Comparison of ENCODE assay signal across 9 mouse cellular contexts in the genomic region with DNA sequence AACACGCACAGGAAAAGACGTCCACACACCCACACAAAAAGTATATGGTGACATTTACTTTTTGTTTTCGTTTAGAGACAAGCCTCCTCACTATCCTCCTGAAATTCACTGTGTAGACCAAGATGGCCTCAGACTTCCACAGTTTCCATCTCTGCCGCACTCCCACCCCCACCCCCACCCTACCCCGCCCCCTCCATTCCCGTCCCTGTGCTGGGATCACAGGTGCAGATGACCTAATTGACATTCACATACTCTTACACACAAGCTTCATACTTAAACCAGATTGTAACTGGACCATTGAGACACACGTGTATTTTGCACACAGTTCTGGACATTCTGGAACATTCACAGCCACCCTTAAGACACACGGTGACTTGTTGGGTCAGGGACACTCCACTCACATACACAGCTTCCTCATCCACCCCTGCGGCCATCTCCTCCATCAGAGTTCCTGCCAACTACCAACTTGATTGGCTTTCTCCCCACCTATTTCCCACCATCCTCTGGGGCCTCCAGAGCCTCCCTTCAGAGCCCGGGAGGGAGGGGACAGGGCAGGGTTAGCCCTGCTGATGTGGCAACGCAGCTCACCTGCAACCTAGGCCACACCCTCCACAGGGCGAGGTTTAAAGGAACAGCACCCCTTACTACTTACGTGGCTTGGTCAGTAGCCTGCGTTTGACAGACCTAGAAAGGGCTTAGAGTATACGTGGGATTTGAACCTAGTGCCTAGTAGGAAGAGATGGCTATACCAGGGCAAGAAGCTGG. TPM values are rescaled to one million over a fixed set of nuclear protein-coding genes. Genes with fewer than 3 reads are reported as not detected.
DNase-seq lines count a peak whose midpoint lies in the region; ATAC-seq lines count a peak whose summit lies in the region.
"Had no signal": no experiment of that assay in that cellular context is flagged by ENCODE, and none has a peak within 500 bp of the region (broad histone marks: within the 10 kb centered on the region; RNA-seq: fewer than 3 reads in every experiment).

No protein-coding gene starts in this region.

- ATAC-seq in limb, embryonic 13.5 days (ENCODE audit: low FRiP score, low read depth) = peak; percentile 14; the same call in 1 of the 2 replicates
- peak; percentile 62 for ATAC-seq in embryonic facial prominence, embryonic 13.5 days (ENCODE audit: insufficient number of reproducible peaks, insufficient read depth, low FRiP score, low TSS enrichment, low read depth)
- peak; percentile 93 for ATAC-seq in stomach, embryonic 14.5 days (ENCODE audit: insufficient number of reproducible peaks, insufficient read depth, low FRiP score, low read depth)

- 21% methylated on average over 15 of the region's 15 CpGs for WGBS in limb, embryonic 13.5 days
- 21% methylated on average over 15 of the region's 15 CpGs for WGBS in limb, embryonic 10.5 days
- 20% methylated on average over 15 of the region's 15 CpGs for WGBS in embryonic facial prominence, embryonic 13.5 days
- 19% methylated on average over 15 of the region's 15 CpGs for WGBS in stomach, embryonic 14.5 days

- DNase-seq in limb, embryonic 10.5 days (ENCODE audit: low spot score) = no peak
- peak; percentile 85 to 90 for DNase-seq in kidney, postnatal 36 days
- DNase-seq in adrenal gland, postnatal 25 days = no peak
- no peak for DNase-seq in c-Kit-positive CD71-positive TER-119-positive erythroid progenitor cells, embryonic 14.5 days (ENCODE audit: low spot score)
- DNase-seq in layer of hippocampus, postnatal 10 days (ENCODE audit: low spot score in 2 of 2) = no peak

- no peaks in the 10 kb centered on the region for H3K9me3 ChIP-seq in limb, embryonic 13.5 days
- H3K9me3 ChIP-seq in limb, embryonic 10.5 days (replicated peaks) = no peaks in the 10 kb centered on the region
- no peaks in the 10 kb centered on the region for H3K9me3 ChIP-seq in embryonic facial prominence, embryonic 13.5 days
- no peaks in the 10 kb centered on the region for H3K9me3 ChIP-seq in stomach, embryonic 14.5 days (ENCODE audit: control insufficient read depth, low read depth, low read length)
- H3K9me3 ChIP-seq: midbrain, embryonic 12.5 days had no signal

- H3K9ac ChIP-seq in limb, embryonic 13.5 days = no peak overlapping the region
- 0 out of 2 replicates have a peak overlapping the region, but pooled peaks have one; percentile 40 for H3K9ac ChIP-seq in embryonic facial prominence, embryonic 13.5 days
- H3K9ac ChIP-seq in stomach, embryonic 14.5 days (replicated peaks; ENCODE audit: low read depth, low read length) = no peak overlapping the region
- H3K9ac ChIP-seq: midbrain, embryonic 12.5 days had no signal

- H3K4me1 ChIP-seq in limb, embryonic 13.5 days = peaks cover 9% of the 10 kb centered on the region
- H3K4me1 ChIP-seq in limb, embryonic 10.5 days = peaks cover 10% of the 10 kb centered on the region
- peaks cover 12% of the 10 kb centered on the region for H3K4me1 ChIP-seq in embryonic facial prominence, embryonic 13.5 days
- H3K4me1 ChIP-seq in stomach, embryonic 14.5 days (ENCODE audit: control insufficient read depth, insufficient read depth, low read length) = 0 out of 2 replicates have a peak, but pooled peaks cover 5% of the 10 kb centered on the region

- H3K4me2 ChIP-seq in limb, embryonic 13.5 days (replicated peaks) = peak overlapping the region; percentile 43
- H3K4me2 ChIP-seq in embryonic facial prominence, embryonic 13.5 days = peak overlapping the region; percentile 36
- H3K4me2 ChIP-seq in stomach, embryonic 14.5 days (replicated peaks; ENCODE audit: low read depth, low read length) = 0 out of 2 replicates have a peak overlapping the region, but pooled peaks have one; percentile 7
- H3K4me2 ChIP-seq: midbrain, embryonic 12.5 days had no signal

- H3K27me3 ChIP-seq in limb, embryonic 13.5 days = no peaks in the 10 kb centered on the region
- no peaks in the 10 kb centered on the region for H3K27me3 ChIP-seq in limb, embryonic 10.5 days (ENCODE audit: low read depth, poor library complexity, severe bottlenecking)
- H3K27me3 ChIP-seq in embryonic facial prominence, embryonic 13.5 days = no peaks in the 10 kb centered on the region
- H3K27me3 ChIP-seq in stomach, embryonic 14.5 days (ENCODE audit: control insufficient read depth, insufficient read depth, low read length) = no peaks in the 10 kb centered on the region
- H3K27me3 ChIP-seq: midbrain, embryonic 12.5 days had no signal

- no peak overlapping the region for H3K4me3 ChIP-seq in limb, embryonic 13.5 days
- no peak overlapping the region for H3K4me3 ChIP-seq in limb, embryonic 10.5 days
- H3K4me3 ChIP-seq in embryonic facial prominence, embryonic 13.5 days = 0 out of 2 replicates have a peak overlapping the region, but pooled peaks have one; percentile 4
- no peak overlapping the region for H3K4me3 ChIP-seq in stomach, embryonic 14.5 days (ENCODE audit: low read depth, low read length)
- H3K4me3 ChIP-seq: midbrain, embryonic 12.5 days had no signal

- no peaks in the 10 kb centered on the region for H3K36me3 ChIP-seq in limb, embryonic 13.5 days
- no peaks in the 10 kb centered on the region for H3K36me3 ChIP-seq in limb, embryonic 10.5 days
- H3K36me3 ChIP-seq in embryonic facial prominence, embryonic 13.5 days = no peaks in the 10 kb centered on the region
- H3K36me3 ChIP-seq in stomach, embryonic 14.5 days (ENCODE audit: control insufficient read depth, insufficient read depth, low read length) = no peaks in the 10 kb centered on the region
- H3K36me3 ChIP-seq: midbrain, embryonic 12.5 days had no signal

- H3K27ac ChIP-seq in limb, embryonic 13.5 days = no peak overlapping the region
- no peak overlapping the region for H3K27ac ChIP-seq in limb, embryonic 10.5 days
- peak overlapping the region; percentile 36; the same call in 1 of the 2 replicates for H3K27ac ChIP-seq in embryonic facial prominence, embryonic 13.5 days
- peak overlapping the region; percentile 55; the same call in 1 of the 2 replicates for H3K27ac ChIP-seq in stomach, embryonic 14.5 days (ENCODE audit: low read length)
- H3K27ac ChIP-seq: midbrain, embryonic 12.5 days had no signal

RNA-seq across cellular contexts. Expression of gene C77080, which starts 11.0 kb away (rescaled TPM):
- polyA plus RNA-seq in limb, embryonic 13.5 days (2015; fragmentation: Nextera tagmentation; extraction: Ambion mirVana) = 6.1 and 7.9 TPM in 2 replicates
- polyA plus RNA-seq in limb, embryonic 10.5 days (2016; fragmentation: Nextera tagmentation; extraction: Ambion mirVana) = 4.0 and 4.1 TPM in 2 replicates
- polyA plus RNA-seq in embryonic facial prominence, embryonic 13.5 days (2015; fragmentation: Nextera tagmentation; extraction: Ambion mirVana) = 7.6 and 8.4 TPM in 2 replicates
- 6.8 and 8.0 TPM in 2 replicates for polyA plus RNA-seq in stomach, embryonic 14.5 days (2014; fragmentation: Nextera tagmentation; extraction: Ambion mirVana)
- 14.5 and 17.8 TPM in 2 replicates for total RNA-seq in adrenal gland, postnatal 25 days (2021)
- 10 to 100 TPM; 11.4 to 12.1 TPM for total RNA-seq in layer of hippocampus, postnatal 10 days (2021)

RNA-seq across cellular contexts. Expression of gene Sync, which starts 15.2 kb away (rescaled TPM):
- polyA plus RNA-seq in limb, embryonic 13.5 days (2015; fragmentation: Nextera tagmentation; extraction: Ambion mirVana) = 3.3 TPM in 2 replicates
- 0.36 and 0.39 TPM in 2 replicates for polyA plus RNA-seq in limb, embryonic 10.5 days (2016; fragmentation: Nextera tagmentation; extraction: Ambion mirVana)
- 0.96 and 1.2 TPM in 2 replicates for polyA plus RNA-seq in embryonic facial prominence, embryonic 13.5 days (2015; fragmentation: Nextera tagmentation; extraction: Ambion mirVana)
- 1.7 and 1.9 TPM in 2 replicates for polyA plus RNA-seq in stomach, embryonic 14.5 days (2014; fragmentation: Nextera tagmentation; extraction: Ambion mirVana)
- total RNA-seq in adrenal gland, postnatal 25 days (2021) = 0.61 and 0.86 TPM in 2 replicates
- total RNA-seq in layer of hippocampus, postnatal 10 days (2021) = 1 to 10 TPM; 1.6 to 1.7 TPM

Comparison
In these comparisons a context has a peak if more than half of its experiments do, and no peak if none do; other contexts are left out.
1. ATAC-seq: peak in every context shown above with its lines; median percentile 93 in stomach, embryonic 14.5 days; 62 in embryonic facial prominence, embryonic 13.5 days; 14 in limb, embryonic 13.5 days.
2. H3K27ac ChIP-seq: peak in embryonic facial prominence, embryonic 13.5 days (single experiment) and stomach, embryonic 14.5 days (single experiment); none in limb, embryonic 13.5 days (single experiment) and limb, embryonic 10.5 days (single experiment).
3. DNase-seq: peak in kidney, postnatal 36 days (2 of 2); none in limb, embryonic 10.5 days (single experiment), adrenal gland, postnatal 25 days (single experiment), c-Kit-positive CD71-positive TER-119-positive erythroid progenitor cells, embryonic 14.5 days (single experiment) and layer of hippocampus, postnatal 10 days (0 of 2).
4. Peak in every context shown above with its lines, with median percentiles within 50 percentile points of each other: H3K4me2 ChIP-seq.